Mouse (Mus musculus): ENCODE data around the gene Tifab.

GRCm38 (mm10) chr13:56129014-56129413, 49.7 kb downstream of the Tifab start:
- TF ChIP-seq CHD2 (IDR thresholded peaks at IDR 0.05; ENCODE audit: low read depth, low read length), result no peak
- no peak for TF ChIP-seq HCFC1 (IDR thresholded peaks at IDR 0.05; ENCODE audit: borderline replicate concordance, insufficient read depth, low read length)

Data from ES-E14 (cell line).